Mouse (Mus musculus) erythroid progenitor cell, adult 5-6 weeks (primary cell): ENCODE data around the gene Cadm1. TPM values are rescaled to one million over a fixed set of nuclear protein-coding genes. Genes with fewer than 3 reads are reported as not detected.

Experiments
- ATAC-seq: replicated peaks from 2 replicates; pipeline ENCODE4 v1.8.0; 2016; ENCODE audit warnings: moderate number of reproducible peaks, mild to moderate bottlenecking, moderate TSS enrichment, inconsistent platforms; ENCODE audit not compliant: poor library complexity, low FRiP score, severe bottlenecking
- total RNA-seq, 2 experiments: library from RNA; stranded (forward) in 1 of 2; stranded (reverse) in 1 of 2; fragments of 150-400 nt in 1 of 2; fragments of 186-747, 209-891 nt in 1 of 2; gene quantifications; 2 replicates each; pipeline versions ENCODE4 v1.2.3 to v1.2.4; 2015 to 2017; ENCODE audit warnings: low replicate concordance in 2 of 2

Cadm1 gene
- total RNA-seq, 2 experiments from 2014 or later, result 0.83 to 3.8 TPM

DNA sequence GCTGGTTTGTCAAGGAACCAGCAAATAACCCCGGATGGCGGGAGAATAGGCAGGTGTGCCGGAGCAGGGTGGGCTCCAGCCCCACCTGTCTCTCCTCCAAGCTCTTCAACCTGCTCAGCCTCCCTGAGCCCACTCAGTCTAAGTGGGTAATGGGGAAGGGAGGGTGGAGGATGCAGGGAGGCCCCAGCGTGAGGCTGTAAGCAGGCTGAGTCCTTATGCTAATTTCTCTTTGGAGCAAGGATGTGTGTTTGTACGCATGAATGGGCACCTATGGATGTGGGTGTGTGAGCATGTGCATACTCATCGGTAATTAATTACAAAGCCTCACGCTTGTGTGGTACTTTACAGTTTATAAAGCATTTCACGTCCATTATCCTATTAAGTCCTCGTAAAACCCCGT is 370.8 kb downstream of the Cadm1 start:
- ATAC-seq, result no peak

GRCm38 (mm10) chr9:47903661-47904060 is 373.7 kb downstream of the Cadm1 start:
- no peak for ATAC-seq

GRCm38 (mm10) chr9:47904339-47904922 is 374.5 kb downstream of the Cadm1 start:
- ATAC-seq, result no peak

GRCm38 (mm10) chr9:47906521-47906920 is 376.5 kb downstream of the Cadm1 start:
- no peak for ATAC-seq
